Mouse (Mus musculus): ENCODE measurements at regions not wholly inside any gene's neighbourhood (a gene's known extent, or its start where the extent isn't known, plus 50 kb on each side); places are given as distances from the start of the nearest gene placed in this dataset.
A peak's percentile ranks its signal among the peaks of the same experiment; 100 is the strongest.

DNA sequence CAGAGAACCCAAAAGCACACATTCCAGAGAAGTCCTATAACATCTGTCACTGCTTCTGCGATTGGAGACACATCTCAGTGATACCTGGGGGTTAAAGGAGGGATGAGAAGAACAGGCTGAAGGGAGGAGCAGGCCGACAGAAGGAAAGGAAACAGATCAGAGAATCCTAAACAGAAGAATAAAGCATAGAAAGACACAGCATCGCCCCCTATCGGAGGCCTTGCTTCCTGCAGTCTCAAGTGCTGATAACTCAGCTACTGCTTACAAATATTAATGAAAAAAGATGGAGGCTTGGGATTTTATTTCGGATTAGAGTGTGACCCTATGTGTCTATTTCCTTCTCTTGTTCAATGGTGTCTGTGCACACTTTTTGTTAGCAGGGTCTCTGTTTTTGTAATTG is 255.6 kb upstream of the Gm5148 start:
- no peak for DNase-seq (ENCODE audit: extremely low spot score, low read depth, low spot score)

DNA sequence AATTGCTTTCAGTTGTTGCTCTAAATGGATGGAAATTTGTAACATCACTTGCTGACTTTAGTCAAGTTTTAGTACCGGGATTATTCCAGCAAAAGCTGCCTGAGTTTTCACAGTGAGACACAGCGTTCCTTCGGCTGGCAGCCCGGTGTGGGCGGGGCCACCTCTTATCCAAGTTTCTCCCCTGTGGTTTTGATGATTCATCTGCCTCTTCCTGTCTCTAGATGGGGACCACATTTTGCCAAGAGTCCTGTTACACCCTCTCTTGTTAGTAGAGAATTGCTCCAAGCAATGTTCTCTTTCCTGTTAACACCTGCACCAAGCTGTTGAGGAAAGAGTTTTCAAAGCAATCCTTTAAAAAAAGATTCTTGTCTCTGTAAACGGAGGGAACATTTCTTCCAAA is 254.2 kb upstream of the Gm5148 start:
- DNase-seq (ENCODE audit: extremely low spot score, low read depth, low spot score), result no peak

DNA sequence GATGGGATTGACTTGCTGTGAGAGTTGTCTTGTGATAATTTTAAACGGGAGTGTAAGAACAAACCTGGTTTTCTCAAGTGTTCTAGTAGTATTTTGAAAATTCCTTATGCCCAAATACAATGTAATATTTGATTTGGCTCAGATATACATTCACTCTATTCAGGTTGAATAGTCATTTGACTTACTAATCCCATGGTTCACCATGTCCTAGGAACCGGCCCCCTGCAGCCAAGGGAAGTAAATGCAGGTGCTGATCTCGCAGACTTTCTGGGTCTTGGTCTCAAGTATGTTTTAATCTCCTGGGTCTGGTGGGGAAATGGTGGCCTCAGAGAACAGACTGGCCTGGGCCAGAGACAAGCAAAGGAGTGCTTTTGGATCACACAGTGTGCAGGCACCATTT is 253.2 kb upstream of the Gm5148 start:
- no peak for DNase-seq (ENCODE audit: extremely low spot score, low read depth, low spot score)

DNA sequence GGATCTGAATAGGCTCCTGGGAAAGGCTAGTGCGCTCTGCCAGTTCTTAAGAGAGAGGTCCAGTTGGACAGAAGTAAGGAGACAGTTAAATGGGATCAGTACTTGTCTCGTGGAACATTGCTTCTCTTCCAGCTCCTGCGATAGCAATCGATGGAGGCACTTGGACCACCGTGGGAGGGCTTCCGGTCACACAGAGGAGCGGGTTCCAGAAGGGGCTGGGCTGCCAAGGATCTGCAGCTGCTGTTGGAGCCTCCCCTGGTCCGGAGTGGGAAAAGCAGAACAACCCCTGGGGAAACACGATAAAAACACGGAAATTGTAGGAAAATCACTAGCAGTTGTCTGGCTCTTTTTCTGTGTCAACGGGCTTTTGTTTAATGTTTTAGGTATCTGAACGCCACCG is 252.3 kb upstream of the Gm5148 start:
- DNase-seq (ENCODE audit: extremely low spot score, low read depth, low spot score), result no peak

DNA sequence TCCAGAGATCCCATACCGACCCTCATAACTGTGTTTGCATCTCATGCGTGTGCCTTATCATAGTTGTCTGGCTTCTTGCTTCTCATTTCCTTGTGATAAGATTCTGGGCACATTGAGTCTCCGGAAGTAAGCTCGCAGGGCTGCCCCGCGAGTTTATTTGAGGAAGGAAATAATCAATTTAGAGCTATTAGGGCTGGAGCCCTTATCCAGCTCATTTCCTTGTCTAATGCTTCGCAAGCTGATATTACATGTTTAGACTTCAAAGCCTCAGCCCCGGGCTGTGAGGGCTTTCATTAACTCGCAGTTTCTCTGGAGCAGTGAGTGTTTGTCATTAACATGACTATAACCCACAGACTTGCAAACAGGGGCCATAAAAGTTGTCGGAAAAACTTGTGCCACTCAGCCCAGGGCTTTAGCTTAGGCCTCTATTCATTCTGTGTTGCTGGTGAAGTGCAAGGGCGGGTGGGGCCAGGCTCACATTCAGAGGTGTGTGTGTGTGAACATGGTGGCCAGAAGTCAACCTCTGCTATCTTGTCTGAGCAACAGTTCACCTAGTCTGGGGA is 251.0 kb upstream of the Gm5148 start:
- peak; percentile 79 for DNase-seq (ENCODE audit: extremely low spot score, low read depth, low spot score)

DNA sequence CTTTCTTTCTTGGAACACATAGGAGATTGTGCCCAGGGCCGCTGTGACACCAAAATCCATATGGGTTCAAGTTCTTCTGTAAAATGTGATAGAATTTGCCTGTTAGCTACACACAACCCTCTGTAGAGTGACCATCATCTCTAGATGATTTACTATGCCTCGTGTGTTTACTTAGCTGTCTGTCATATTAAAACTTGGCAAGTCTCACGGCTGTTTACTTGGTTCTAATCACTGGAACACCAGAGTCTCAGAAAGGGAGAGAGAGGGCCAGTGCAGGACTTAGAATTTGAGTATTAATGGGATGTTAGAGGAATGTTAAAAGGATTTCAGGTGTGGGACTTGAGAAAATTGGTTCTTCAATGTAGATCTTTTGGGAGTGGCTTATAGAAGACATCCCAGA is 248.6 kb upstream of the Gm5148 start:
- DNase-seq (ENCODE audit: extremely low spot score, low read depth, low spot score), result no peak

DNA sequence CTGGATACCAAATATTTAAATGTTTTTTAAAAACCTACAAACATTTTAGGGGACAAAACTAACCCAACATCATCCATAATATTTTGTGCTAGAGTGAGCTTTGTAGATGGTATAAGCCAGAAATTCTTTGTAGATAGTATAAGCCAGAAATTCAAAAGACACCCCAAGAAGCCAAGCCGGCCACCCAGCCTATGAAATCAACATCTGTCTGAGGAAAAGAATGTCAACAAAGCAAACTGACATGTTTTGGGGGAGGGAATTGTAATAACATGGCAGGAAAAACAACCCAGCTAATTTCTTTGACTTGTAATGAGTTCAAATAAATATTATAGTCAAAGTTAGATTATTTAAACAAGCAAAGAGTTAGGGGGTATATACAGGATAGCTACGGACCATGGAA is 246.9 kb upstream of the Gm5148 start:
- no peak for DNase-seq (ENCODE audit: extremely low spot score, low read depth, low spot score)

DNA sequence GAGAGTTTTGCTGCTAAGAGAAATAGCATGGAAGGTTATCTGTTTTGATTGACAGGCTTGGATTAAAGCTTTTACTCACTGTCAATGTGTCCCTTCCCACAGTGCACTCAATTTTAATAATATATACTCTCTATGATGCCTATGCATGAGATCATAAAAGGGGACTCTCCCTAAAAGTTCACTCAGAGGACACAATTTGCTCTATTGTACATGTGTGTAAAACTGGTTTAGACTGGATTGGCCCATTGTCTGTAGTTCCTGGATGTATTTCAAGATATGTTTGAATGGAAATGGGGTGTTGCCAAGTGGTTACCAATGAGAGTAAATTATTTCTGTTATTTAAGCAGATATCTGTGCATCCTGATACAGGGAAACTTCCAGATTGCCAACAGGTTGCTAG is 244.4 kb upstream of the Gm5148 start:
- DNase-seq (ENCODE audit: extremely low spot score, low read depth, low spot score), result no peak

DNA sequence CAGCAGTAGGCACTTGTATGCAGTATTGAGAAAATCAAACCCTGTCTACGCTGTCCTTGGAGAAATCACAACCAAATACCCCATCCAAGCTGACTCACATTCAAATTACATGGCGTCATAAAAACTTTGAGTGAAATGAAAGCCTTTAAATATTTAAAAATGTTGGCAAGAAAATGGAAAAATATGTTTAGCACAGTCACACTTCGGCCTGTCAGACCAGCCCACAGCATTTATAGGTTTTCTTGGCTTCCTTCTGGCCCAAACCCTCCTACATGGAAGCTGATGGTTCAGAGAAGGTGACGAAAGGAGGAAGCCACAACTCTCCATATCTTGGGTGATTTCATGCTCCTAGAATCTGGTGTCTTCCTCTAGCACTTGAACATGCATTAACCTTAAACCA is 240.9 kb upstream of the Gm5148 start:
- DNase-seq (ENCODE audit: extremely low spot score, low read depth, low spot score), result no peak

DNA sequence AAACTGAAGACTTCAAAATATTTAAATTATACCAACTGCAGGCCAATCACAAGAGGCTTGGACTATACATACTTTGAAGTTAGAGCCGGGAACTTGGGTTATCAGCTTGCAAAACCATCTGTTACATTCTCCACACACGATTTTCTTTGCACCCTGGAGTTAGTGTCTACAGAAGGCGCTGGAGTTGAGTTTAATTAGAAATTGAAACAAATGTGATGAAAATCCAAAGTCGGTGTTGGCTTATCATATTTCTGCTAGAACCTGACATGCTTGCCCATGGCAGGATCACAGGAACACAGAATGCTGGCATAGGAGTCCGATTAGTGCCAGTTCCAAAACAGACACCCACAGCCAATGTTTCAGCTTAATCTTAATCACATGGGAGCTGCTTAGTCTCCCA is 239.8 kb upstream of the Gm5148 start:
- DNase-seq (ENCODE audit: extremely low spot score, low read depth, low spot score), result no peak

DNA sequence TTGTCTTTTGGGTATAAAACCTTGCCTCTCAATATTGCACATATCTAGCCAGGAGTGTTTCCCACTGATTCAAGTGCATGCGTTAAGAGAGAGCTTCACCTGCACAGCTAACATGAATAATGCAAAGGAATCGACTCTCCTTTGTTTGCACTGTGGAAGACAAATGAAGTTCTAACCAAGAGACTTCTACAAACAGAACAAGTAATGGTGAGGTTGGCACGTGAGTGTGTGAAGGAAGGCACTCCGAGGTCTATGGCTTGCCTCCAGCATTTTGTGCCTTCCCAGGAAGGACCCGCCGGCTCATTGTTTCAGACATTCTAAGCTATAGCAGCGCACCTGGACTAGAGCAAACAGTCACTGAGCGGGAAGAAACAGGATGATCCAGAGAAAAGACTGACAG is 238.5 kb upstream of the Gm5148 start:
- DNase-seq (ENCODE audit: extremely low spot score, low read depth, low spot score), result no peak

DNA sequence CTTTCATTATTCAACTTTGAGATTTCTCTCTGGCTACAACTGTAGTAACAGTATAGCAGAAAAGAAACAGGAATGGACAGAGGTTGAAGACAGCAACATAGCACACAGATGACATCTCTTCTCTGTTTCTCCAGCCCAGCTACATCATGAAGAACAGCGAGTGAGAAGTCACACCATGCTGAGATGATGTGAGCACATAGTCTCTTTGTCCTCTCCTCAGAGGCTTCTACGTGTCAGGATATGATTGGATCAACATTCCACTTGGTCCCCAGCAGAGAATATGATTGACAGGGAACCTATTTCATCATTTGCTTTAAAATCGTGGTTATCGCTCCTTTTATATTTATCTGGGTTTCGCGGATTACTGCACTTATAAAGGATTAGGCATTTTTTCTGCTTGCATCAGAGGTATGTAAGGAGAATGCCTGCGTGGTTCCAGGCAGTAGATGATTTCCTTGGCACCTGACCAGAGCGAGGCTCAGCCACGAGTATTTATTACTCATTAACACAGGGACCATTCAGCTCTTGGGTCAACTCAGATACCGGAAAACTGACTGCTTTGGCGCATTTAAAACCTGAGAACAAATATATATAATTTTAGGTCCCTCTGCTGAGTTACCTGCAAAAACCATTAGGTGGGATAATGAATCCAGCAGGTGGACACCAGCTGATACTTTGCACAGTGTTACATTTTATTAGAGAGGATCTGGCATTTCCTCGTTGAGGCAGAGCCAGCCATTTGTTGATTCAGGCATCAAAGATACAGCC is 237.9 kb upstream of the Gm5148 start:
- no peak for DNase-seq (ENCODE audit: extremely low spot score, low read depth, low spot score)

DNA sequence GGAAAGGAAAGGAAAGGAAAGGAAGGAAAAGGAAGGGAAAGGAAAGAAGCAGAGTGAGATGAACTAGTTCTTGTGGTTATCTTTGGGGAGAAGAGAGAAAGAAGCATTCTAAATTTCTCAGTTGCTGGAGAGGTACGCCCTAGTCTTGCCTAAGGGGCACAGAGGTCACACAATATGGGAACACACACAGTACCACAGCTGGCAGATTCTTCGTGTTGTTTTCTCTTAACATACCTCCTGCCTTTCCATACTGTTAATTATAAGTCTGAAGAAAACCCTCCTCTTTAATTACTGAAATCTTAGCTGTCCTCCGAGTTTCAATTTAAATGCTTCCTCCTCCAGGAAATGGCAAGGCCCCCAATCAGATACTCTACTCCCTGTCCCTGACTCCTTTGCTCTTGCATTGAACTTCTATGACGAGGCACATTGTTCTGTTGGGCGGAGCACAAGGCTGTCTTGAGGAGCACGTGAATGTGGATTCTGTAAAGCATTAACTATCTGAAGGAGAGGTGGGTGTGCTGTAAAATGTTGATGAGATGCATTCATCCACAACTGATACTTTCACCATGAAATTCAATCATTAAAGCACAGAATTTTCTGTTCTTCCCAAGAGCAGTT is 234.2 kb upstream of the Gm5148 start:
- no peak for DNase-seq (ENCODE audit: extremely low spot score, low read depth, low spot score)

DNA sequence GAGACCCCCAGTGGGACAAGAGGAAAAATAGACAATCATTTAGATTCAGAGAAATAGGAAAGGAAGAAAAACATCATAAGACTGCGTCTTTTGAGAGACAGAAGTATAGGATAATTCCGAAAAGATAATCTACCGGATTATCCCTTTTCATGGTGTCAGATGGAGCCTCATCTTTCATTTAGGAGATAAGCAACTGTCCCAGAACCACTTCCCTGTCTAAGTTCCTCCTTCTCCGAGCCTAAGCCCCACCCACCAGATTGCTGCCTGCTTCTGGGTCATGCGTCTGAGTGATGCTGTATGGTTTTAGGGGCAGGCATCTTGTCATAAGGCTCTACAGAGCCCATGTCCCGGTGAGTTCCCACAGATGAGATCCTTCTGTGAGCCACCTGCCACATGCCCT is 232.3 kb upstream of the Gm5148 start:
- DNase-seq (ENCODE audit: extremely low spot score, low read depth, low spot score), result no peak

DNA sequence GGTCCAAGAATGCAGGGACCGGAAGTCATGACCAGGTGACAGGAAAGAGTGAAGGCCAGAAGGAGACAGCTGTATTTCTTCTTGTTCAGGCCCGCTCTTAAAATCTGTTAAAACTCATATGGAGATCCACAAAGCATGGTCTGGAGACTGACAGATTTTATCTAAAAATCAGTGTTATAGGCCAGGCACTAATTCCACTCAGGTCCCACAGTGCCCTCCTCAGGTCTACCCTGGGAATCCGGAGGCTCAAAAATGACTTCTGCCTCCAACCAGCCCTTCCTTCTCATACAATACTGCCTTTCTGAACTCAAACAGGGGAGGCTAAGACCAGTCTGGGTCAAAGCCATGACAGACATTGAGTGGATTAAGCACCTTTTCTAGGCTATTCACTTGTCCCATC is 228.6 kb upstream of the Gm5148 start:
- no peak for DNase-seq (ENCODE audit: extremely low spot score, low read depth, low spot score)

DNA sequence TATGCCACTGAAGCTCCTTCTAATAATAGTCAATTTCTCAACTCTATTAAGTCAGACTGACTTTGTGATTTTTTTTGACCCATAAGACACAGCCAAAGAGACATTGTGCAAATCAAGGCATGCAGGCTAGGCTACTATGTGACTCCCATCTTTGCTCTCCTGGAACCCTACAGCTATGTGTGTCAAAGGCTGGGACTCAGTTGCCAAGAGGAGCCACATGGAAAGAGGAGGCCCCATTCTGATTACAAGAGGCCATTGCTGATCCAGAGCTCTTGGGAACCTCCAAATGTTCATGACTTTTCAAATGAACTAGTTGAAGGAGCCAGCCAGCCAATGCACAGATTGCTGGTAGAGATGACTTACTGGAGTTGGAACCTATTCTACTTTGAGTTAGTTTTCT is 228.0 kb upstream of the Gm5148 start:
- DNase-seq (ENCODE audit: extremely low spot score, low read depth, low spot score), result no peak

DNA sequence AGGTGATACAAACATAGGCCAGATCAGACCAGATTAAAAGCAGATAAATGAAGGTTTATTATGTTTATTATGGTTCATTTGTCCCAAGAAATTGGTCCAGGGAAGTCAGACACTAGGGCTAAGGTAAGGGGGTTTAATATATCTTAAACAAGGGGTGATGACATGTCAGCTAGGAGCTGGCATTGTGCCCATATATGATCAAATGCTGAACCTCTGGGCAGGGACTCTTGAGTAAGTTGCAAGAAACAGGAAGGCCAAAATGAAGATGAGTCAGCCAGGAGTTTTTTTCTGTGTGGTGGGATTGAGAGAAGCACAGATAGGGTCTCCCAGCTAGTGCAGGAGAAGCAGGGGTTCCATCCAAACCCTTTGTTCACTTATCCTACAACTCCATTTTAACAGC is 219.4 kb upstream of the Gm5148 start:
- DNase-seq (ENCODE audit: extremely low spot score, low read depth, low spot score), result no peak

DNA sequence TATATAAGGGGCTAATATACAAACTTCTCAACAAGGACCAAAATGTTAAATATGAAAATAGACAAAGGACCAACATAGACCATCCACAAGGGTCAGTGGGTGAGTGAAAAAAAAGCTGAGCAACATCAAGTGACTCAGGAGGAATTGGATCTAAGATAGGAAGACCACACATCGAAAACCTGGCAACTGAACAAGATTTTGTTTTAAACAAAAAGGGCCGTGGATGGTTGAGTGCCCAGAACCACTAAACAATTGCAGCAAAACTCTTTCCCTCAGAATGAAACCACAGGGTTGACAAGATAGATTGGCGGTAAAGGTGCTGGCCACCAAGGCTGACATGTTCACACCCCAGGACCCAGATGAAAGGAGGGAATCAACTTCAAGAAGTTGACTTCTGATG is 215.7 kb upstream of the Gm5148 start:
- DNase-seq (ENCODE audit: extremely low spot score, low read depth, low spot score), result no peak

DNA sequence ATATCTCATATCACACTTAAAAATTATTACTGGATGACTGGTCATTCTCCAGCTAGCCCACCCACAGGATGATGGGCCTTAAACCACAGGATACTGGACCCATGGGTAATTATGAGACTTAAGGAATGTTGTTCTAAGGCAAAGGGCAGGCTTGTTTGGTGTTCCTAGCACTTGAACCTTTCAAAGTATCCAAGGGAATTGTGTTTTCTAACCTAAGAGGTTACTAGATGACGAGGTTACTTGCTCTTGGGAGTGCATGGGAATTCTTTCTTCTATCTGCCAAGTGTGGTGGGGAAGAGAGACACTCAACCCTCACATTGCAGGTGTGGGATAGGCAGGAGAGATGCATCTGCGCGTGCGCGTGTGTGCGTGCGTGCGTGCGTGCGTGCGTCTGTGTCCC is 214.6 kb upstream of the Gm5148 start:
- no peak for DNase-seq (ENCODE audit: extremely low spot score, low read depth, low spot score)

DNA sequence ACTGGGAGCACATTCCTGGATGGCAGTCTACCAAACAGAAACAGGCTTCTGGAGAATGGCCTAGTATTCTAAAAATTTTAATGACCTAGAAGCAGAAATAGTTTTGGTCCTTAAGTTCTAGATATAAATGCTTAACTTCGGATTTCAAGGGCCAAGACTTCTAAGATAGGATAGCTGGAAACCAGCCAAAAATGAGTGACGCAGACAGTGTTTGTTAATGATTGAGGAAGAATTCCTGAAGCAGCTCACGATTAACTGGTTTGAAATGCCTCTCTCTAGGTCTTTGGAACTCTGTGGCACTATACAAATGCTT is 213.9 kb upstream of the Gm5148 start:
- no peak for DNase-seq (ENCODE audit: extremely low spot score, low read depth, low spot score)

DNA sequence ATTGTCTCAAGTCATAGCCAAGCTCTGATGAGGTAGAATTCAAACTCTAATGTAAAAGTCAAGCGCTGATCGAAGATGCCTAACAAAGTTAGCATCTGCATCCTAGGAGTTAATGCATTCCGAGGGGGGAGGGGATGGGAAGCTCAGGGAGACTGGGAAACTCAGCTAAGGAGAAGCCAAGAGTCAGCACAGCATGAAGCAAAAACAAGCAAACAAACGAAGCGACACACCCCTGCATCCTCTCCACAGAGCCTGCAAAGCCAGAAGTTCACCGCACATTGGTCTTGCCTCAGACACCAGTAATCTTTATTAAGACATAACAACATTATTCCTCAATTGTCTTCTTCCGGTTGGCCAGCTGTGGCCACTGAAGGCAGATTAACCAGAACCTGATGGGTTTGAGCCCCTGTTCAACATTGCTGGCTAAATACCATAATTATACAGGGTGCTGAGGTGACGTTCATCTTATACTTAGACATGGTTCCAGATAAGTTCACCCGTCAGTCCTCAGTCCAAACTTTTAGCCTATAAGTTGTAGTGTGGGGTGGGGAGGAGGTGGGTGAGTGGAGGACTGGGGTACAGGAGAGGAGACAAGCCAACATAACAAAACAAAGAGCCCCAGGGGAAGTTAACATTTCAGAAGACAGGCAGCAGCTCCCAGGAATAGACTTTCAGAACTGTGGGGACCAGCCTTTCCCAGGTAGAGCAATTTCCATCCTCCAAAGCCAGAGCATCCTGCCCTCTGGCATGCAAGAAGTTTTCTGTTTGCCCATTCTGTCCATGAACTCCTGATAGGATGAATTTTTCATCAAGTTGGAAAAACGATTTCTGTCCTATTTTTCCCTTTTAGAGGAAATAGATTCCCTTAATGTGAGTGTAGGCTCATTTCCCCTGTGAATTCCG is 213.3 kb upstream of the Gm5148 start:
- no peak for DNase-seq (ENCODE audit: extremely low spot score, low read depth, low spot score)

Measured in hindlimb bud, embryonic 11.5 days (tissue).